Mouse (Mus musculus) B cell, adult 2 months (primary cell): ENCODE results near the gene Padi4.
A peak's percentile ranks its signal among the peaks of the same experiment; 100 is the strongest.

Experiments
- DNase-seq, 2 experiments: peaks; one replicate each; pipeline ENCODE4 v3.0.0; 2022

The Padi4 gene

GRCm38 (mm10) chr4:140787414-140787813, 13.4 kb upstream of the Padi4 start:
- DNase-seq = no peak

GRCm38 (mm10) chr4:140785217-140785616, 11.2 kb upstream of the Padi4 start:
- DNase-seq = no peak

GRCm38 (mm10) chr4:140784292-140784945, 10.4 kb upstream of the Padi4 start:
- no peak for DNase-seq

DNA sequence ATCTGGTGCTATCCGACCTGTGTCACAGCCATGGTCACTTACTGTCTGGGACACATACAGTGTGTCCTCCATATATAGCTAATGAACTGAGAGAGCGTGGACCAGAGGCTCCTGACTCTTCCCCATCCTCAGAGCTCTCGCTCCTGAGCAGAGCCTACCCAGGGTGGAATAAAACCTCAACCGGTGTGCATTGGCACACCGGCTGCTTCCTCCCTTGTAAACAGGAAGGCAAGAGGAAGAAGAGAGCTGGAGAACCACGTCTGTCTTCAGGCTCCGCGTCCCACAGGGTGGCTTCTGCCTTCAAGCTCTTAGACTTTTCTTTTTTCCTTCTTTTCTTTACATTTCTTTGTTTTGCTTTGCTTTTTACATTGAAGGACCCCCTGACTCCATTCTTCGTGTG, 8.8 kb upstream of the Padi4 start:
- no peak for DNase-seq

GRCm38 (mm10) chr4:140780507-140780906, 6.5 kb upstream of the Padi4 start:
- no peak for DNase-seq

DNA sequence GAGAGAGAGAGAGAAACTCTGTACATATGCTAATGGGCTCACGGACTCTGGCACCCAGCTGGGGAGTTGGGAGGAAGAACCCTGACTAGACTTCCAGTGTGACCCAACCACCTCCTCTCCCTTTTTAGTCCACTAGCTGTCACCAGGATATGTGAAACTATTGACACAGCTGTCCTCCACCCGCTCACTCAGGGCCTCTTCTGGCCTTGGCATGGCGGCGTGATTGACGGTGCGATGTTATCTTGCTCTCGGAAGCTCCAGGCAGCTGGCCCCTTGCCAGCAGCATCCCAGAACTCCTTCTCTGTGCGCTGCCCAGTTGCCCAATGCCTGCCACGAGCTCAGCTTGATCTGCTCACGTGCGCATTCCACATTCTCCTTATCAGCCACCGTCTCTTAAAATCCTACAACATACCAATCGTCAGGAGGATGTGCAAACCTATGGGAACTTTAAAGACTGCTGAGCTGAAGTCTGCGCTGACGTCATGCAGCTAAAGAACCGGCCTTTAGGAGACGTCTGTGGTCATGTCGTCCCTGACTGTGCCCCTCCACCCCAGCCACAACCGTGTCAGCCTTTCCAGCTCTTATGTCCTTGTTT, 5.9 kb upstream of the Padi4 start:
- no peak for DNase-seq

DNA sequence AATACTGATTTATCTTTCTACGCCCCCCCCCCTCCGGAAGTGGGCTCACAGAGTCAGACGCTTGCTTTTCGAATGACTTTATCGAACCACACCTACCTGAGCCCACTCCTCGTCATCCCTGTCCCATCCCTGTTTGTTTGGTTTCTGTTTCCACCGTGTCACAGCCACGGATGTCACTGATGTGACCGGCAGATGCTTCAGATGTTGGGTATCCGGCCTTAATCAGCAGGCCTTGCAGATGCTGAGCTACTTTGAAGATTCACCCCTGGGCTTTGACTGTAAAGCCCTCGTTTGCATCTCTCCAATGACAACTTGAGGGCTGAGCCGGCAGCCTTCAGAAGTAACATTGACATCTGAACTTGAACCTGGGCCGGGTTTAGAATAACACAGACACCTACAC, 2.6 kb upstream of the Padi4 start:
- DNase-seq = no peak

DNA sequence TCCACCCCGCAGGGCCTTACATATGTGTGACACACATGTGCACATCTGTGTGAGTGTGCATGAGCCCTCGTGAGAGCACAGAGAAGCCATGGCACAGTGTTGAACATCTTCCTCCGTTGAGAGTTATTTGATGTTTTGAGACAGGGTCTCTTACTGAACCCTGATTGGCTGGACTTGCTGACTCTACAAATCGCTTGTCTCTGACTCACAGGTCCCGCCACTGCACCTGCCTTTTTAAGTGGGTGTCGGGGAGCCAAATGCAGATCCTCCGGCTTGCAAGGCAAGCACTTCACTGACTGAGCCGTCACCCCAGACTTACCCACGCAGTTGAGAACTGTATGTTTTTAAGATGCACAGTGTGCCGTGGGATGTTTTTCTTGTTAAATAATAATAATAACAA, 1.8 kb upstream of the Padi4 start:
- no peak for DNase-seq

DNA sequence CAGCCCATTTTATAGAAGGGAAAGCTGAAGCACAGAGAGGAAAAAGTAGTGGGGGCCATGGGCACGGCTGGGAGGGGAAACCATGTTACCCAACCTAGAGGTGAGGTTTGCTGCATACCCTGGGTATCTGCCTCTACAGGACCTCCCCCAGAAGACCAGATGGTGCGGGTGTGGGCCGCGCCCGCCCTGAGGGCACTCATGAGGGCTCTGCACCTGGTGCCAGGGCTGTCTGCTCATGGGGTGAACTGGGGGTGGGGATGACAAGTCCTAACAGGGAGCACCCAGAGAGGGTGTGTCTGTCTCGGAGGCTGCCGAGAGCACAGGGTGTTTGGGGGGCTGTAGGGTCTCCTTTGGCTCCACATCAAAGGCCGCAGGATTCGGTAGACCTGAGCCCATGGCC, 857 bp upstream of the Padi4 start:
- no peak for DNase-seq

GRCm38 (mm10) chr4:140771091-140771490, 2.9 kb downstream of the Padi4 start:
- peak; percentile 16 to 21 for DNase-seq

GRCm38 (mm10) chr4:140770433-140770832, 3.6 kb downstream of the Padi4 start:
- DNase-seq = peak; percentile 16 to 18

DNA sequence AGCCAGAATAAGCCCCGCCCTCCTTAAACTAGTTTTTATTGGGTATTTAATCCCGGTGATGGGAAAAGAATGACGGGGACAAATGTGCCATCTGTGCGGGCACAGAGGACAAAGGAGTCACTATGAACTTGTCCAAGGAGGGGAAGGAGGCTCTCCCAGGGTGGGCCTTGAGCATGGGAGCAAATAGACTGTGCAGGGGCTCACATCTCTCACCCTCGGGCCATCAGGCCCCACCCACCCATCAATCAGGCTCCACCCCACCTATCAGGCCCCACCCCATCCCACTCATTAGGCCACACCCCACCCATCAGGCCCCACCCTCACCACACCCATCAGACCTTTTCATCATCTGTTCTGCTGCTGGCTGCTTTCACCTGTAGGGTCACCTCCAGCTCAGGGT, 5.1 kb downstream of the Padi4 start:
- no peak for DNase-seq

- DNase-seq = no peak
Measured at GRCm38 (mm10) chr4:140765936-140766335, 8.1 kb downstream of the Padi4 start.

DNA sequence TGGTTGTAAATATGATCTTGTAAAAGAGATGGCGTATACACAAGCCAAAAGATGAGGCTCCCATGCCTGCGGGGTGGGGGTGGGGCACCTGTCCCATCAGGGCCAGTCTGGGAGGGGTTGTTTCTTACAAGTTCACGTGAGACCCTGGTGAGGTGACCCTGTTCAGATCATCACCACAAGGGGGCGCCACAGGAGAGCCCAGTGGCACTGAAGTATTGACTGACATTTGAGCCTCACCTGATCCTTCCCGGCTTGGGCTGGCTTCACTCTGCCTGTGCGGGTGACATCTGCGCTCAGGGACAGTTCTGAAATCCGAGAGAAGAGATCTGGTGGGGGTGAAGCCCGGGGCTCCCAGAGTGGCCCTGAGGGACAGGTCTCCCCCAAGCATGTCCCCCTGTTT, 10.9 kb downstream of the Padi4 start:
- peak; percentile 87 to 88 for DNase-seq

DNA sequence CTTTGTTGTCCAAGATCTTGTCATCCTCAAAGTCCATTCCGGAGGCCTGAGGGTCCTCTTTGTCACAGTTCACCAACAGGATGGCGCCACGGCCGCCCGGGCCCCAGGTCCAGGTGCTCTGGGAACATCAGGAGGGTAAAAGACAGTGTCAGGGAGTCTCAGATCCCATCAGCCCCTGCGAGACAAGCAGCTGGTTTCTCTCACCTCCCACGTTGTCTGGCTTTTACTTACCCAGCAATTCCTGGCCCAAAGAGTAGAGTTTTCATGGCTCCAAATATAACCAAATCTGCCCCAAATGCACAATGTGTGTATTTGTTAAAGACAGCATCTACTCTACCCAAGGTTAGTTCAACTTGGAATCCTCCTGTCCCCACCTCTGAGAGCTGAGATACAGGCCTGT, 12.4 kb downstream of the Padi4 start:
- DNase-seq = no peak

- no peak for DNase-seq
Measured at GRCm38 (mm10) chr4:140755811-140756210, 18.2 kb downstream of the Padi4 start.

- no peak for DNase-seq
Measured at GRCm38 (mm10) chr4:140753366-140753765, 20.7 kb downstream of the Padi4 start.

- peak; percentile 63 to 69 for DNase-seq
Measured at GRCm38 (mm10) chr4:140750328-140750727, 23.7 kb downstream of the Padi4 start.

DNA sequence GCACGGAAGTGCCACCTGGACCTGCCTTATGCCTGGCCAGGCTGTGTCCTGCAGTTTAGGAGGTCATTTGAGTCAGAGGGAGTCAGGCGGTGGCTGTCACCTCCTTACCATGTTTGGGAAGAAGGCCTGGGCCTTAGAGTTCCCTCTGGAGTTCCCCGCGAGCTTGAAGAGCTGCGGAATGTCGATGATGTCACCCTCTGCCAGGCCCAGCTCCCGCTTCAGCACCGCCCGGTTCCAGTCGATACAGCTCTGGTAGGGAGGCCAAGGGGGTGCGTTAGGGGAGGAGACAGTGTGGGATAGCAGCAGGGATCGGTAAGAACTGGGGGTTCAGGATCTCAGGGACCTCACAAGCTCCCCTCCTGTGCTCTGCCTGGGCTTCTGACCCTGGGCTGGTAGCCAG, 26.1 kb downstream of the Padi4 start:
- no peak for DNase-seq

DNA sequence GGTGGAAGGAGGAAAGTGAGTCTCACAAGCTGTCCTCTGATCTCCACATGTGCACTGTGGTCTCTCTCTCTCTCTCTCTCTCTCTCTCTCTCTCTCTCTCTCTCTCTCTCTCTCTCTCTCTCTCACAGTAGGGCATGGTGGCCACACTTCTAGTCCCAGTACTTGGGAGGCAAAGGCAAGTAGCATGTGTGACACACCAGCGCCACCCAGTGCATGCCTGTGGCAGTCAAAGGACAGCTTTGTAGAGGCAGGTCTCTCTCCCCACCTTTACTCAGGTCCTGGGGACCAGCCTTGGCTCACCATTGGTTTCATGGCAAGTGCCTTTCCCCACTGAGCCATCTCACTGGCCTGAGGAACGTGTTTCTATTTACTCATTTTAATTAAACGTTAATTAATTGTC, 29.4 kb downstream of the Padi4 start:
- DNase-seq = peak; percentile 72 to 77

DNA sequence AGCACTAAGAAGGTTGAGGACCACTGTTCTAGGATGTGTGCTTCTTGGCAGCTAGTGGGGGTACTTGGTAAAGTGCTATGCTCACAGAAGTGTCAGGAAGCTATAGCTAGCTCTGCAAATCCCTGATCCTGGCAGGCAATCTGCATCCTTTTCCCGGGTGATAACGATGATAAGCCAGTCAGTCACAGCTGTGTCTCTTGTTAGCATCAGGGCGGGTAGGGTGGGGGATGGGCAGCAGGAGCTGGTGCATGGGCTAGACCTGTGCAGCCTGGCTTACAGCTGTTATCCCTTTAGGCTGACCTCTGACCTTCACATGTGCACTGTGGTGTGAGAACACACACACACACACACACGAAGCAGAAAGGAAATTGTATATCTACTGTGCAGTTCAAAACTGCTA, 30.9 kb downstream of the Padi4 start:
- no peak for DNase-seq

DNA sequence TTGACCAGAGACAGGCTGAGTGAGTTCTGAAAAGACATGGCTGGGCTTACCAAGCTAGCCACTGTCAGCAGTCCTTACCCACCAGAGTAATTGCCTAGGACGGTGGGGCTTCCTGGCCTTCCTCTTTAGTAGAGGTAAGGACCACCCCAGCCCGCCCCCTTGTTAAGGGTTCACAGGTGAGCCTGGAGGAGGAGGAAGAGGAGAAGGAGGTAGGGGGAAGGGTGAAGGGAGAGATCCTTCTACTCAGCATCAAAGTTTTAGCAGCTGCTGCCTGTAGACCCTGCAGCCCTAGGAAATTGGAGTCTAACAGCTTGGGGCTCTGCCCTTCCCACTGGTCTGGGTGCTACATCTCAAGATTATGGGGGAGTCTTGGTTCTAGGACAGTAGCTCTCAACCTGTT, 31.5 kb downstream of the Padi4 start, which contains the start of gene Padi6:
Gene Padi6 (minus strand): TSS at position 101 of the 400 bp plus-strand sequence.
- no peak for DNase-seq

DNA sequence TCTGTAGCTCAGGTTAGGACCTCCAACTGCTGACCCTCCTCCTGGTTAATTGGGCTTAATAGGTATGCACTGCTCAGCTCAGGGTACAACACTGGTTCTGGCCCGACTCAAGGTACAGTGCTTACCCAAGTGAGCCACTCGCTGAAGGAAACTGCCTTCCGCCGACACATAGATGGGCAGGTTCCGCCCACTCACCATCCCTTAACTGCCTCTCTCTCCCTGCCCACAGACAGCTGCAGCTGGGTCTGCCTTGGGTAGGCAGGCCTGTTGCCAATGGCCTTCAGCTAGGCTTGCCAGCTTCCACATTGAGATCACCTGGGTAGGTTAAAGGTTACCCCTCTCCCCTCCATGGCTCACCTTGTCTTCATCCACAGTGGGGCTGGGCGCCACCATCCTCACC, 32.6 kb downstream of the Padi4 start:
- DNase-seq = peak; percentile 28 to 33

DNA sequence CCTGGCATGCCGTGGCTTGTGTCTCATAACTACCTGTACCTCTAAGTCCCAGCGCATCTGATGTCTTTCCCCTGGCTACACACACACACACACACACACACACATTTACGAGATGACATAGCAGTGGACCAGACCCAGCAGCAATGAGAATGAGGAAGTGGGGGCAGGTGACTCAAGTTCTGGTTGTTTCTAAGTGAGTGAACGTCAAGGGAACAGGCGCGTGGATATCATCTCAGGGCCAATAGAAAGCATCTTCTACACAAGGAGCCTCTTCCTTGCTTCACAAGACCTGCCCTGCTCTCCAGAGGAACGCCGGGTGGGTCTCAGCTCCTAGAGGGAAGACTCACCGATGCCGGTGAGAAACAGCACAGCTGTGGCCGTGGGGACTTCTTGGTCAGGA, 33.4 kb downstream of the Padi4 start:
- DNase-seq = peak; percentile 59 to 64

DNA sequence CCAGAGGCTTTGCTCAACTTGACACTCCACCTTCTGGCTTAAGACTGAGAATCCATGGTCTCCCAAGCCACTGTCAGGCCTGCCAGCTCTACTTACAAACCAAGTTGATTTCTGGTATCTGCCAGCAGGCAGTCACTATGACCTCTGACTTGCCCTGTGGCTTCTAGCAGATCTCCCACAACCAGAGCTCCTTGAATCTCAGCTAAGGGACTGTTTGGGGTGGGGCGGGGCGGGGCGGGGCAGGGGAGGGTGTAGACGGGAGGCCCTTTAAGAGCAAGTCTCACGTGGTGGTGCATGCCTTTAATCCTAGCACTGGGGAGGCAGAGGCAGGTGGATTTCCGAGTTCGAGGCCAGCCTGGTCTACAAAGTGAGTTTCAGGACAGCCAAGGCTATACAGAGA, 41.2 kb downstream of the Padi4 start:
- DNase-seq = no peak
